Mouse (Mus musculus): Measurements from ENCODE around the gene Tmem86b. TPM values are rescaled to one million over a fixed set of nuclear protein-coding genes. Genes with fewer than 3 reads are reported as not detected.
"Not testable (repeated sequence)": the region's sequence is repeated elsewhere in the genome, so short reads cannot be mapped to it uniquely, and the experiment has no call there.

Gene Tmem86b
- polyA plus RNA-seq, 1 experiment from 2014 or later, result 34.4 TPM

DNA sequence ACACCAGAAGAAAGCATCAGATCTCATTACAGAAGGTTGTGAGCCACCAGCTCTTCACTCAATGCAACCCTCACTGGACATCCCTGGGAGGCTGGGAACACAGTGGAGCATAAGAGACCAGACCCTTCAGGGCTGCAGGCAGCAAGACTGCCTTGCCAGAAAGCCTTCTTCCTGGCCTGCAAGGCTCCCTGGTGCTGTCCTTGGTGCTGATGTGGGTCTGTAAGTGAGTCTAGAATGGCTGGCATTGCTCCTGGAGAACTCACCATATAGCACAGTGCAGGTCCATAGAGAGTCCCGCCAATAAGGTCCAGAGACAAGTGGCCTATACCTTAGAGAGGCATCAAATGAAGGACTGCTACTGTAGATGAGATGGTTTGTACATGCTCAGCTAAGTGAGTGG, 11.2 kb downstream of the Tmem86b start:
- Histone ChIP-seq H3K27ac (replicated peaks) (no peak overlapping the region), H3K36me3 (replicated peaks) (no peaks in the 10 kb centered on the region; the same call in 1 of the 2 replicates), H3K4me1 (replicated peaks) (peaks cover 11% of the 10 kb centered on the region), H3K4me2 (no peak overlapping the region), H3K4me3 (replicated peaks) (no peak overlapping the region), H3K9ac (no peak overlapping the region), H3K9me3 (replicated peaks) (no peaks in the 10 kb centered on the region), H3K27me3 (no peaks in the 10 kb centered on the region)
- ATAC-seq (ENCODE audit: insufficient read depth), result no peak
- 10% methylated on average over 1 of the region's 1 CpGs for WGBS (ENCODE audit: insufficient replicate concordance)

DNA sequence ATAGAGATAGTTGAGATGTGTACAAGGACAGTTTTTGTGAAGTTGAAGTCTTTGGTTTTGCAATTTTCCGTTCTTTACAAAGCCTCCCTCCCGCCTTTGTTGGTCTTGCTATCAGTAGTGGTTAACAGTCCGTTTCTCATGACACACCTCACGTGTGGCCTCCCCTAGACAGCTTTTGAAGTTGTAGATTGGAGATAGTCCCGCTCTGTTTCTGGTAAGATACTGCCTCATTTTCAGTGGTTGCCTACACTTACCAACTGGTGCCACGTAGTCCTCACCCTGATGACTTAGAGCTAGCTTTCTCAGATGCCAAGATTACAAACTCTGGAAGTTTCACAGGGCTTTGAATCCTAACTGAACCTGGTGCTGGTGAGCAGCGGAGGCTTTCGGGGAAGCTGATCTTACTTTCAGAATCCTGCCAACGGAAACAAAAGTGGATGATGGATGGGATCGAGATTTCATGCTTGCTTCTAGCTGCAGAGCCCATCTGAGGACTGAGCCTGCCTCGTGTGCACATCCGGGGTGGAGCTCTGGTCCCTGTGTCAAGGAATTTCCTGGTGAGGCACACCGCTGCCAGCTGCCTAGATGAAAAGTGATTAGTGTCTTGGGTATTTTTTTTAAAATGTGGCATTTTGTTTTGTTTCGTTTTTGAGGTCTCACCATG, 17.4 kb downstream of the Tmem86b start:
- WGBS (ENCODE audit: insufficient replicate concordance), result 19% methylated on average over 14 of the region's 14 CpGs
- no peaks in the 10 kb centered on the region for H3K9me3 ChIP-seq (replicated peaks)
- H3K36me3 ChIP-seq (replicated peaks), result no peaks in the 10 kb centered on the region
- H3K27ac ChIP-seq (replicated peaks), result peak overlapping the region; percentile 81
- H3K4me2 ChIP-seq, result peak overlapping the region; percentile 62
- peak overlapping the region; percentile 30; the same call in 1 of the 2 replicates for H3K9ac ChIP-seq
- H3K4me1 ChIP-seq (replicated peaks), result peaks cover 13% of the 10 kb centered on the region
- H3K27me3 ChIP-seq, result no peaks in the 10 kb centered on the region
- ATAC-seq (ENCODE audit: insufficient read depth), result peak; percentile 94
- peak overlapping the region; percentile 27 for H3K4me3 ChIP-seq (replicated peaks)

DNA sequence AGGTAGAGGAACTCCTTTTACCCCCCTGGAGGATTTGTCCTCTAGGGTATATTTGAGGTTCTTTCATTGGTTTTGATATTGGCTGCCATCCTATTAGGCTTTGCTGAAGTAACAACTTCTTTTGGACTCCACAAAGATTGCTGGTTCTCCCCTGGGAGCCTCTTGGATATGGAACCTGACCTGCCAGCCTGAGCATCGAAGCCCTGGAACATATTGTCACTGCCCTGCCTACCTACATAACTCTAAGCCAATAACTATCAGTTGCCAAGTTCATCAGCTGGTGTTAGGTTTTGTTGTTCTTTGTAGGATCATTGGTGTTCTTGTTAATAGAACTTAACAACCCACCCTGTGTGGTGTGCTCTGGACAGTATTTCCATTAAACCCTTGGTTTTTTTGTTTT, 18.3 kb downstream of the Tmem86b start:
- Histone ChIP-seq H3K9ac (no peak overlapping the region), H3K4me1 (replicated peaks) (peaks cover 16% of the 10 kb centered on the region), H3K9me3 (replicated peaks) (no peaks in the 10 kb centered on the region), H3K36me3 (replicated peaks) (no peaks in the 10 kb centered on the region), H3K27me3 (no peaks in the 10 kb centered on the region), H3K4me2 (no peak overlapping the region), H3K4me3 (replicated peaks) (no peak overlapping the region), H3K27ac (replicated peaks) (no peak overlapping the region)
- ATAC-seq (ENCODE audit: insufficient read depth), result no peak
- WGBS (ENCODE audit: insufficient replicate concordance), result 64% methylated on average over 1 of the region's 1 CpGs

DNA sequence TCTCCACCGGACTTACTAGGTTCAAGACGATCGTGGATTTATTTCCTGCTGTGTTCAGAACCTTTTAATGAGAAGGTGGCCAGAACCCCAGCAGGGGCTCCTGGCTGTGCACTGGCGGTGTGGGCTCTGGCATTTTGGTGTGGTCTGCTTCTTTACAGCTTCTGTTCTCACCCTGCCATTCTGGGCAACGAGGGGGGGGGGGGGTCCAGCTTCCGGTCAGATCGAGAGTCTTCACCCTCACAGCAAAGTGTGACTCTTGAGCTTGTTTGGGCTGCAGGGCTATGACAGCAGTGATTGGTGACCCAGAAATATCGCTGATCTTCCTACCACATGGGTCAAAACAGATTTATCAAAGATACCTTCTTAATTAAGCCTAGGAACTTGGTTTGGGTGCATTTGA, 18.8 kb downstream of the Tmem86b start:
- Histone ChIP-seq H3K9me3 (replicated peaks) (no peaks in the 10 kb centered on the region), H3K27ac (replicated peaks) (no peak overlapping the region), H3K36me3 (replicated peaks) (no peaks in the 10 kb centered on the region), H3K9ac (no peak overlapping the region), H3K4me1 (replicated peaks) (peaks cover 17% of the 10 kb centered on the region), H3K4me3 (replicated peaks) (no peak overlapping the region), H3K27me3 (no peaks in the 10 kb centered on the region), H3K4me2 (no peak overlapping the region)
- no peak for ATAC-seq (ENCODE audit: insufficient read depth)
- 59% methylated on average over 8 of the region's 8 CpGs for WGBS (ENCODE audit: insufficient replicate concordance)

DNA sequence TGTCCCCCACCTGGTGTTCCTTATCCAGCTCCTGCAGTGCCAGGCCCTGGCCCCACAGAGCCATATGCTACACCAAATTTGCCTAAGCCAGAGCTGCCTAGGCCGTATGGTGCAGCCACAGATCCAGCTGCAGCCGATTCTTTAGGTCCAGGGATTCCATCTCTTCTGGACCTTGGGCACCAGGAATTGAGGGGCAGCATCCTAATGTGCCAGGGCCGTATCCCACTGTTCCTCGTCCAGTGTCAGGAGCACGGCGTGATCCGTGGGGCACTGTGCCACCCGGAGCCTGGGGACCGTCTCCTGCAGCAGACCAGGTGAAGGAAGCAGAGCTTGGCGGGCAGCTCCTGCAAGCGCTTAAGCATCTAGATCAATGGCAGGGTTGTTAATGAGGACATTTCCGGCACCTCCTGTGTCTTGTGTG, 19.3 kb downstream of the Tmem86b start:
- Histone ChIP-seq H3K4me3 (replicated peaks) (no peak overlapping the region), H3K27ac (replicated peaks) (no peak overlapping the region), H3K36me3 (replicated peaks) (no peaks in the 10 kb centered on the region), H3K9ac (no peak overlapping the region), H3K9me3 (replicated peaks) (no peaks in the 10 kb centered on the region), H3K4me2 (no peak overlapping the region), H3K4me1 (replicated peaks) (peaks cover 17% of the 10 kb centered on the region), H3K27me3 (no peaks in the 10 kb centered on the region)
- no peak for ATAC-seq (ENCODE audit: insufficient read depth)
- WGBS (ENCODE audit: insufficient replicate concordance), result 76% methylated on average over 12 of the region's 12 CpGs

DNA sequence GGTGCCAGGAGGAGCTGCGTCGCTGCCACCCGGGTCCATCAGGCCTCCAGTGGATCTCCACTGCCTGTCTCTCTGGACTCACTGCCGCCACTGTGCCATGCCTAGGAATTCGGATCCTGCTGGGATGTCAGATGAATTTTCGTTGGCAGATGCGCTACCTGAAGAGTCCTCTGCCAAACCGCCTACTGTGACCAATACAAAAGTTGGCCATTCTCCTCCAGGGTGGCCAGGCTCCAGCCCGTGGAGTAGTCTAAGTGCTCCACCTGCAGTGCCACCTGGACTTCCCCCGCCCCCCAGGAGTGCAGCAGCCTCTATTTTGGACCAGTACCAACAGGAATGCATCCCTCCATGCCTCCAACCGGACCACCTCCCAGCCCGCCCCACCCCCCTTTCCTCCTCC, 19.7 kb downstream of the Tmem86b start:
- Histone ChIP-seq H3K4me3 (replicated peaks) (no peak overlapping the region), H3K36me3 (replicated peaks) (no peaks in the 10 kb centered on the region), H3K27ac (replicated peaks) (no peak overlapping the region), H3K27me3 (no peaks in the 10 kb centered on the region), H3K9ac (no peak overlapping the region), H3K4me2 (no peak overlapping the region), H3K9me3 (replicated peaks) (no peaks in the 10 kb centered on the region), H3K4me1 (replicated peaks) (peaks cover 17% of the 10 kb centered on the region)
- 72% methylated on average over 12 of the region's 12 CpGs for WGBS (ENCODE audit: insufficient replicate concordance)
- ATAC-seq (ENCODE audit: insufficient read depth), result no peak

DNA sequence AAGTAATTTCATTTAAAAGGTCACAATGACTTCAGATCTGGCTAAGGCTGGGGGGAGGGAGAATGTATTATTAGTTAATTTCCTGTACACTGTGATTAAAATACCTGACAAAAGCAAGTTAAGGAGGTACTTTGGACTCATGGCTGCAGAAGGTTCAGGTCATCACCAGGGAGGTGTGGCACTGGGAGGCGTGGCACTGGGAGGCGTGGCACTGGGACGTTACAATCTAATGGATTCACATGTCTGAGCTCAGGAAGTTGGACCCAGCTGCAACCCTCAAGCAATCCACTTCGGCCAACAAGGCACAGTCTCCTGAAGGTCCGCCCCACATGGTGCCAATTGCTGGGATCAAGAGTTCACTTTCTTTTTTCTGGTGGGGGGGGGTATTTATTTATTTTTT, 23.2 kb downstream of the Tmem86b start:
- 21% methylated on average over 5 of the region's 5 CpGs for WGBS (ENCODE audit: insufficient replicate concordance)
- H3K9ac ChIP-seq, result no peak overlapping the region
- H3K27ac ChIP-seq (replicated peaks), result no peak overlapping the region
- no peaks in the 10 kb centered on the region for H3K9me3 ChIP-seq (replicated peaks)
- no peaks in the 10 kb centered on the region for H3K36me3 ChIP-seq (replicated peaks)
- H3K27me3 ChIP-seq, result no peaks in the 10 kb centered on the region
- H3K4me3 ChIP-seq (replicated peaks), result no peak overlapping the region
- peaks cover 9% of the 10 kb centered on the region for H3K4me1 ChIP-seq (replicated peaks)
- no peak overlapping the region for H3K4me2 ChIP-seq
- no peak for ATAC-seq (ENCODE audit: insufficient read depth)

DNA sequence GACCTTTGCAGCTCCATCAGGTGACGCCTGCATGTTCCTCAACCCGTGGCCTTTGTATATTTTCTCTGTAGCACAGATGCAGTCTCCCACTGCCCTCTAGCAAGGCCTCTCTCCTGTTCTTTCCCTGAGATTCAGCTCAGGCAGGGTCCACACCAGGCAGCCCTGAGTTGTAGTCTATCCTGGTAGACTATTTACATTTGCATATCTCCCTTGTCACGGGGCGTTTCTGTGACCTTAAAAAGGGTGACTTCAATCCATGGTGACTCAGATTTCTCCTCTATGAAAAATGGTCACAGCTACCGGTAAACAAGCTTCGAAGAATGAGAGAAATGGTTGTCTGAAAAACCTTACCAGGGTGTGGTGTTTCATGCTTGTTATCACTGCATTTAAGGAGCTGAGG, 27.3 kb downstream of the Tmem86b start, which contains the start of gene Ptprh:
TSS of gene Ptprh (minus strand) at position 169 of the 400 bp plus-strand sequence.
- H3K4me2 ChIP-seq, result no peak within 1 kb of the TSS
- no peaks in the 10 kb centered on the region for H3K27me3 ChIP-seq
- WGBS (ENCODE audit: insufficient replicate concordance), result 47% methylated on average over 6 of the region's 6 CpGs
- H3K4me3 ChIP-seq (replicated peaks), result no peak within 1 kb of the TSS
- H3K9ac ChIP-seq, result no peak within 1 kb of the TSS
- ATAC-seq (ENCODE audit: insufficient read depth), result no peak
- H3K27ac ChIP-seq (replicated peaks), result no peak within 1 kb of the TSS
- H3K9me3 ChIP-seq (replicated peaks), result no peaks in the 10 kb centered on the region
- no peaks in the 10 kb centered on the region for H3K36me3 ChIP-seq (replicated peaks)
- peaks cover 9% of the 10 kb centered on the region for H3K4me1 ChIP-seq (replicated peaks)

DNA sequence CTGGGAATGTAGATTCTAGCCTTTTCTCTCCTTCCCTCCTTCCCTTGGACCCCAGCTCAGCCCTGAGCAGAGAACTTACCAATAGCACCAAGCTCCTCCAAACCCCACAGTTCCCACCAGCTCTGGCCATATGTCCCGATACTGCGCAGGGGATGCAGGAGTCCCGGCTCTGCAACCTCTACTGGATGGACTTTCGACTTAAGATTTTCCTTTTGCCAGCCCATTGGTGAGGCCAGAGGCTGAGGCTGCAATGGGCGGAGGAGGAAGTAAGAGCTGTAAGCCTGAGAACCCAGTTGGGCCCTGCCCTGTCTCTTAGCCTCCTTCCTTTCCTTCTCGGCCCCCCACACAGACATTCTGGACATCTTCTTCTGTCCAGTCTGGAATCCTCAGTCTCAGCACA, 28.3 kb downstream of the Tmem86b start:
- Histone ChIP-seq H3K4me3 (replicated peaks) (no peak overlapping the region), H3K4me2 (no peak overlapping the region), H3K36me3 (replicated peaks) (no peaks in the 10 kb centered on the region), H3K27me3 (no peaks in the 10 kb centered on the region), H3K4me1 (replicated peaks) (peaks cover 7% of the 10 kb centered on the region), H3K9me3 (replicated peaks) (no peaks in the 10 kb centered on the region), H3K9ac (no peak overlapping the region), H3K27ac (replicated peaks) (no peak overlapping the region)
- 69% methylated on average over 6 of the region's 6 CpGs for WGBS (ENCODE audit: insufficient replicate concordance)
- ATAC-seq (ENCODE audit: insufficient read depth), result no peak

DNA sequence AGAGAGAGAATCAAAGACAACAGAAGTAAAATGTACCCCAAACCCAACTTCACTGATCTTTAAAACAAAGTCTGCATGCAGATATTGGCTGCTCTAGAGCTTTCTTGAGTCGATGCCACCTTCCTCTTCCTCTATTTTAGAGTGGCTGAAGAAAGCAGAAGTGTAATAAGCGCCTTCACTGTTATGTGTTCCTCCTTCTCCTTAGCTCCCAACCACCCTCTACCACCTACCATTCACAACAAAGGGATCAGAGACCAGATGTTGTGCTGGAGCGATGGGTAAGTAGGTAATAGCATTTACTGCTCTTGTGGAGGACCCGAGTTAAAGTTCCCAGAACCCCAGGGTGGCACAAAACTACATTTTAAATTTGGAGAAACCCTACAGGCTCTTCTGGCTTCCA, 34.2 kb downstream of the Tmem86b start:
- 36% methylated on average over 4 of the region's 4 CpGs for WGBS (ENCODE audit: insufficient replicate concordance)
- not testable (repeated sequence) for H3K27me3 ChIP-seq; H3K36me3 ChIP-seq (replicated peaks); H3K4me1 ChIP-seq (replicated peaks); H3K9ac ChIP-seq; H3K9me3 ChIP-seq (replicated peaks); ATAC-seq (ENCODE audit: insufficient read depth); H3K27ac ChIP-seq (replicated peaks); H3K4me2 ChIP-seq; H3K4me3 ChIP-seq (replicated peaks)

DNA sequence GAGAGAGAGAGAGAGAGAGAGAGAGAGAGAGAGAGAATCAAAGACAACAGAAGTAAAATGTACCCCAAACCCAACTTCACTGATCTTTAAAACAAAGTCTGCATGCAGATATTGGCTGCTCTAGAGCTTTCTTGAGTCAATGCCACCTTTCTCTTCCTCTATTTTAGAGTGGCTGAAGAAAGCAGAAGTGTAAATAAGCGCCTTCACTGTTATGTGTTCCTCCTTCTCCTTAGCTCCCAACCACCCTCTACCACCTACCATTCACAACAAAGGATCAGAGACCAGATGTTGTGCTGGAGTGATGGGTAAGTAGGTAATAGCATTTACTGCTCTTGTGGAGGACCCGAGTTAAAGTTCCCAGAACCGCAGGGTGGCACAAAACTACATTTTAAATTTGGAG, 49.7 kb downstream of the Tmem86b start:
- not testable (repeated sequence) for ATAC-seq (ENCODE audit: insufficient read depth)
- 39% methylated on average over 3 of the region's 3 CpGs for WGBS (ENCODE audit: insufficient replicate concordance)

More for the DNA sequence above, 49.7 kb downstream of the Tmem86b start:
- H3K4me1 ChIP-seq (replicated peaks); H3K4me2 ChIP-seq; H3K4me3 ChIP-seq (replicated peaks); H3K9ac ChIP-seq; H3K27ac ChIP-seq (replicated peaks); H3K27me3 ChIP-seq; H3K9me3 ChIP-seq (replicated peaks); H3K36me3 ChIP-seq (replicated peaks): not testable (repeated sequence)

Measured in liver, embryonic 15.5 days (tissue).